Mouse (Mus musculus): Measurements from ENCODE around the gene Gdf10. TPM values are rescaled to one million over a fixed set of nuclear protein-coding genes. Genes with fewer than 3 reads are reported as not detected.

The Gdf10 gene
- polyA plus RNA-seq, 1 experiment from 2014 or later = 12.8 TPM

- Histone ChIP-seq H3K9me3 (replicated peaks) (no peaks in the 10 kb centered on the region), H3K4me3 (replicated peaks) (no peak overlapping the region), H3K27ac (replicated peaks) (no peak overlapping the region), H3K27me3 (replicated peaks) (no peaks in the 10 kb centered on the region; the same call in 1 of the 2 replicates), H3K36me3 (no peaks in the 10 kb centered on the region), H3K9ac (replicated peaks) (no peak overlapping the region), H3K4me2 (no peak overlapping the region), H3K4me1 (no peaks in the 10 kb centered on the region)
- 93% methylated on average over 4 of the region's 4 CpGs for WGBS
- no peak for ATAC-seq (ENCODE audit: low FRiP score)
Measured at GRCm38 (mm10) chr14:33902783-33903182, 20.6 kb upstream of the Gdf10 start.

- no peaks in the 10 kb centered on the region; the same call in 1 of the 2 replicates for H3K27me3 ChIP-seq (replicated peaks)
- no peak for ATAC-seq (ENCODE audit: low FRiP score)
- H3K9me3 ChIP-seq (replicated peaks) = no peaks in the 10 kb centered on the region
- H3K4me3 ChIP-seq (replicated peaks) = no peak overlapping the region
- H3K27ac ChIP-seq (replicated peaks) = no peak overlapping the region
- H3K4me2 ChIP-seq = no peak overlapping the region
- WGBS = 77% methylated on average over 1 of the region's 1 CpGs
- H3K36me3 ChIP-seq = no peaks in the 10 kb centered on the region
- H3K4me1 ChIP-seq = no peaks in the 10 kb centered on the region
- H3K9ac ChIP-seq (replicated peaks) = no peak overlapping the region
Measured at GRCm38 (mm10) chr14:33903199-33903598, 20.2 kb upstream of the Gdf10 start.

GRCm38 (mm10) chr14:33904851-33905250 is 18.5 kb upstream of the Gdf10 start:
- H3K4me2 ChIP-seq = no peak overlapping the region
- H3K27ac ChIP-seq (replicated peaks) = no peak overlapping the region
- no peak overlapping the region for H3K4me3 ChIP-seq (replicated peaks)
- H3K9ac ChIP-seq (replicated peaks) = no peak overlapping the region
- no peaks in the 10 kb centered on the region for H3K4me1 ChIP-seq
- ATAC-seq (ENCODE audit: low FRiP score) = no peak
- no peaks in the 10 kb centered on the region for H3K36me3 ChIP-seq
- H3K27me3 ChIP-seq (replicated peaks) = no peaks in the 10 kb centered on the region; the same call in 1 of the 2 replicates
- H3K9me3 ChIP-seq (replicated peaks) = no peaks in the 10 kb centered on the region

GRCm38 (mm10) chr14:33913727-33914126 is 9.7 kb upstream of the Gdf10 start:
- no peaks in the 10 kb centered on the region for H3K9me3 ChIP-seq (replicated peaks)
- H3K4me1 ChIP-seq = peaks cover 3% of the 10 kb centered on the region
- no peak overlapping the region for H3K4me2 ChIP-seq
- H3K27ac ChIP-seq (replicated peaks) = no peak overlapping the region
- no peak overlapping the region for H3K4me3 ChIP-seq (replicated peaks)
- H3K36me3 ChIP-seq = no peaks in the 10 kb centered on the region
- ATAC-seq (ENCODE audit: low FRiP score) = no peak; the same call in 1 of the 2 replicates
- peaks cover 15% of the 10 kb centered on the region for H3K27me3 ChIP-seq (replicated peaks)
- 39% methylated on average over 3 of the region's 3 CpGs for WGBS
- no peak overlapping the region for H3K9ac ChIP-seq (replicated peaks)

GRCm38 (mm10) chr14:33914206-33914605 is 9.2 kb upstream of the Gdf10 start:
- H3K9me3 ChIP-seq (replicated peaks) = no peaks in the 10 kb centered on the region
- H3K27me3 ChIP-seq (replicated peaks) = peaks cover 16% of the 10 kb centered on the region
- H3K9ac ChIP-seq (replicated peaks) = no peak overlapping the region
- no peak overlapping the region for H3K27ac ChIP-seq (replicated peaks)
- H3K4me2 ChIP-seq = no peak overlapping the region
- H3K4me3 ChIP-seq (replicated peaks) = no peak overlapping the region
- no peaks in the 10 kb centered on the region for H3K36me3 ChIP-seq
- 83% methylated on average over 9 of the region's 9 CpGs for WGBS
- H3K4me1 ChIP-seq = peaks cover 8% of the 10 kb centered on the region
- no peak for ATAC-seq (ENCODE audit: low FRiP score)

- peak overlapping the region; percentile 42; the same call in 1 of the 2 replicates for H3K27ac ChIP-seq (replicated peaks)
- no peaks in the 10 kb centered on the region for H3K36me3 ChIP-seq
- no peaks in the 10 kb centered on the region for H3K9me3 ChIP-seq (replicated peaks)
- ATAC-seq (ENCODE audit: low FRiP score) = no peak
- peaks cover 53% of the 10 kb centered on the region for H3K4me1 ChIP-seq
- H3K4me3 ChIP-seq (replicated peaks) = no peak overlapping the region
- H3K9ac ChIP-seq (replicated peaks) = no peak overlapping the region
- 10% methylated on average over 14 of the region's 14 CpGs for WGBS
- H3K27me3 ChIP-seq (replicated peaks) = peaks cover 53% of the 10 kb centered on the region
- H3K4me2 ChIP-seq = peak overlapping the region; percentile 32
Measured at GRCm38 (mm10) chr14:33920727-33921559, 2.4 kb upstream of the Gdf10 start.

- Histone ChIP-seq H3K4me3 (replicated peaks) (peak overlapping the region; percentile 58), H3K9me3 (replicated peaks) (no peaks in the 10 kb centered on the region), H3K27ac (replicated peaks) (no peak overlapping the region), H3K9ac (replicated peaks) (peak overlapping the region; percentile 55; the same call in 1 of the 2 replicates), H3K4me1 (peaks cover 53% of the 10 kb centered on the region), H3K4me2 (peak overlapping the region; percentile 96), H3K36me3 (no peaks in the 10 kb centered on the region), H3K27me3 (replicated peaks) (peaks cover 50% of the 10 kb centered on the region)
- WGBS = 13% methylated on average over 8 of the region's 8 CpGs
- ATAC-seq (ENCODE audit: low FRiP score) = no peak
Measured at GRCm38 (mm10) chr14:33922771-33923167, 618 bp upstream of the Gdf10 start.

- ATAC-seq (ENCODE audit: low FRiP score) = no peak
- Histone ChIP-seq H3K27ac (replicated peaks) (no peak overlapping the region), H3K27me3 (replicated peaks) (peaks cover 14% of the 10 kb centered on the region), H3K4me2 (no peak overlapping the region), H3K36me3 (no peaks in the 10 kb centered on the region), H3K9ac (replicated peaks) (no peak overlapping the region), H3K9me3 (replicated peaks) (no peaks in the 10 kb centered on the region), H3K4me3 (replicated peaks) (no peak overlapping the region), H3K4me1 (0 out of 2 replicates have a peak, but pooled peaks cover 3% of the 10 kb centered on the region)
- WGBS = 64% methylated on average over 17 of the region's 17 CpGs
Measured at GRCm38 (mm10) chr14:33931853-33932252, 8.5 kb downstream of the Gdf10 start.

GRCm38 (mm10) chr14:33932935-33933703 is 9.7 kb downstream of the Gdf10 start:
- H3K27ac ChIP-seq (replicated peaks) = no peak overlapping the region
- H3K4me3 ChIP-seq (replicated peaks) = no peak overlapping the region
- H3K36me3 ChIP-seq = no peaks in the 10 kb centered on the region
- H3K4me1 ChIP-seq = 0 out of 2 replicates have a peak, but pooled peaks cover 3% of the 10 kb centered on the region
- no peaks in the 10 kb centered on the region for H3K9me3 ChIP-seq (replicated peaks)
- H3K27me3 ChIP-seq (replicated peaks) = peaks cover 14% of the 10 kb centered on the region
- peak; percentile 26; the same call in 1 of the 2 replicates for ATAC-seq (ENCODE audit: low FRiP score)
- WGBS = 67% methylated on average over 10 of the region's 10 CpGs
- no peak overlapping the region for H3K4me2 ChIP-seq
- H3K9ac ChIP-seq (replicated peaks) = no peak overlapping the region

GRCm38 (mm10) chr14:33933778-33934317 is 10.5 kb downstream of the Gdf10 start:
- H3K27ac ChIP-seq (replicated peaks) = no peak overlapping the region
- H3K27me3 ChIP-seq (replicated peaks) = peaks cover 12% of the 10 kb centered on the region
- WGBS = 43% methylated on average over 5 of the region's 5 CpGs
- no peak overlapping the region for H3K4me2 ChIP-seq
- 0 out of 2 replicates have a peak, but pooled peaks cover 3% of the 10 kb centered on the region for H3K4me1 ChIP-seq
- no peak overlapping the region for H3K4me3 ChIP-seq (replicated peaks)
- no peak for ATAC-seq (ENCODE audit: low FRiP score)
- no peak overlapping the region for H3K9ac ChIP-seq (replicated peaks)
- no peaks in the 10 kb centered on the region for H3K9me3 ChIP-seq (replicated peaks)
- H3K36me3 ChIP-seq = no peaks in the 10 kb centered on the region

GRCm38 (mm10) chr14:33939117-33939516 is 15.7 kb downstream of the Gdf10 start:
- 23% methylated on average over 9 of the region's 9 CpGs for WGBS
- Histone ChIP-seq H3K4me2 (peak overlapping the region; percentile 43), H3K9me3 (replicated peaks) (no peaks in the 10 kb centered on the region), H3K36me3 (no peaks in the 10 kb centered on the region), H3K9ac (replicated peaks) (no peak overlapping the region), H3K4me1 (peaks cover 5% of the 10 kb centered on the region; the same call in 1 of the 2 replicates), H3K4me3 (replicated peaks) (no peak overlapping the region), H3K27ac (replicated peaks) (no peak overlapping the region), H3K27me3 (replicated peaks) (peaks cover 3% of the 10 kb centered on the region; the same call in 1 of the 2 replicates)
- peak; percentile 49; the same call in 1 of the 2 replicates for ATAC-seq (ENCODE audit: low FRiP score)
